Mouse (Mus musculus) megakaryocyte, embryonic 14.5 days (primary cell): ENCODE measurements at regions not wholly inside any gene's neighbourhood (a gene's known extent, or its start where the extent isn't known, plus 50 kb on each side); places are given as distances from the start of the nearest gene placed in this dataset.

Experiments used
- FLI1 ChIP-seq: IDR thresholded peaks from 2 replicates; pipeline ENCODE4 v1.6.1; 2012; ENCODE audit warnings: low read length, inconsistent platforms, mixed read lengths
- GATA1 ChIP-seq: IDR thresholded peaks from 3 replicates; pipeline ENCODE4 v1.6.1; 2012; ENCODE audit warnings: mixed read lengths, low read length, inconsistent platforms, borderline replicate concordance

GRCm38 (mm10) chr6:11606055-11606454 lies 301.2 kb downstream of the Ndufa4 start:
- no peak for TF ChIP-seq GATA1
- TF ChIP-seq FLI1 = no peak
